Mouse (Mus musculus): Measurements from ENCODE around the gene Qtrt1. TPM values are rescaled to one million over a fixed set of nuclear protein-coding genes. Genes with fewer than 3 reads are reported as not detected.

The Qtrt1 gene
- polyA plus RNA-seq, 1 experiment from 2014 or later: 24.3 TPM

DNA sequence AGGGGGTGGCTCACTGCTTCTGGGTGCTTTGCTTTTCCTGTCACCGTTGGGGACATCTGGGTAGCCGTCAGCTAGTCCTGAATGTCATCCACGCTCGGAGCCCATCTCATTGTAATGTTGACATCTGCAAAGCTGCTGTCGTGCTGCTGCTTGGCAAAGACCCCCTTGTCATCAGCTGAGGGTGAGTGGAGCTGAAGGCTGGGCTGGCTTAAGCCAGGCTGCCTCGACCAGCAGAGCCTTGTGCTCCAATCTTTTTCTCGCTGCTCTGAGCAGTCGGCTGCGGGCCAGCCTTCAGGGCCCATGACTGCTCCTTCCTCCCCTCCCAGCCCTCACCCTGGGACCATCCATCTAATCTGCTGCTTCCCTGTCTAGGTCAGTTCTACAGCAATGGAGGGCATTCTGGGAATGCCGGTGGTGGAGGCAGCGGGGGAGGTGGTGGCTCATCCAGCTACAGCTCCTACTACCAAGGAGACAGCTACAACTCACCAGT lies 8.8 kb upstream of the Qtrt1 start:
- WGBS: 47% methylated on average over 11 of the region's 11 CpGs

DNA sequence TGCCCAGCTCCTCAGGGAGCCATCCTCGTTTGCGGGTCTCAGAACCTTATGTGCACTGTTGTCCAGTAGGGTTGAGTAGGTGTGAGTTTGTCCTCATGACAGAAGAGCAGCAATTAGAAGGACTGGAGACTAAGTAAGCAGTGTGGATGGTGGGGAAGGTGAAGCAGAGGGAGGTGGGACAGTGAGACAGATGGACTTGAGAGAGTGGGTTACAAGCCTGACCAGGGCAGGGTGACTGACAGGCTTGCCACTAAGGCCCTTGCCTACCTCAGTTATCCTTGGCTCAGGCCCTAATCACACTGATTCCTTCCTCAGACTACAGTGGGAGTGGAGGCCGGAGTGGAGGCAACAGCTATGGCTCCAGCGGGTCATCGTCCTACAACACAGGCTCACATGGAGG lies 7.9 kb upstream of the Qtrt1 start:
- no peaks in the 10 kb centered on the region for H3K27me3 ChIP-seq (ENCODE audit: control insufficient read depth, insufficient read depth, low read length)
- no peak overlapping the region for H3K27ac ChIP-seq (replicated peaks in 1 of 2; ENCODE audit: control insufficient read depth in 1 of 2, insufficient read depth in 1 of 2, low read depth in 2 of 2, low read length in 2 of 2)
- peaks cover 84% of the 10 kb centered on the region for H3K36me3 ChIP-seq (ENCODE audit: control insufficient read depth, insufficient read depth, low read length)
- H3K4me1 ChIP-seq (ENCODE audit: control insufficient read depth in 2 of 2, insufficient read depth in 2 of 2, low read length in 2 of 2): peaks cover 5 to 11% of the 10 kb centered on the region in 2 experiments; a peak in 3 of 4 replicates
- ATAC-seq (ENCODE audit: insufficient number of reproducible peaks, insufficient read depth, low FRiP score, low read depth): no peak
- WGBS: 92% methylated on average over 5 of the region's 5 CpGs
- no peak overlapping the region for H3K4me3 ChIP-seq (ENCODE audit: control insufficient read depth in 1 of 2, insufficient read depth in 1 of 2, low read depth in 1 of 2, low read length in 2 of 2)
- H3K9me3 ChIP-seq (ENCODE audit: control insufficient read depth, low read length): no peaks in the 10 kb centered on the region
- H3K9ac ChIP-seq (ENCODE audit: low read length): no peak overlapping the region
- H3K4me2 ChIP-seq (ENCODE audit: low read length): no peak overlapping the region

More for the DNA sequence above, 8.8 kb upstream of the Qtrt1 start:
- Histone ChIP-seq H3K4me3 (ENCODE audit: control insufficient read depth in 1 of 2, insufficient read depth in 1 of 2, low read depth in 1 of 2, low read length in 2 of 2) (no peak overlapping the region), H3K9ac (ENCODE audit: low read length) (no peak overlapping the region), H3K4me2 (ENCODE audit: low read length) (no peak overlapping the region), H3K27me3 (ENCODE audit: control insufficient read depth, insufficient read depth, low read length) (no peaks in the 10 kb centered on the region), H3K27ac (replicated peaks in 1 of 2; ENCODE audit: control insufficient read depth in 1 of 2, insufficient read depth in 1 of 2, low read depth in 2 of 2, low read length in 2 of 2) (peak overlapping the region in 1 of 2 experiments; percentile 24; a peak in 2 of 4 replicates), H3K36me3 (ENCODE audit: control insufficient read depth, insufficient read depth, low read length) (peaks cover 93% of the 10 kb centered on the region), H3K9me3 (ENCODE audit: control insufficient read depth, low read length) (no peaks in the 10 kb centered on the region), H3K4me1 (ENCODE audit: control insufficient read depth in 2 of 2, insufficient read depth in 2 of 2, low read length in 2 of 2) (peaks cover 5 to 11% of the 10 kb centered on the region in 2 experiments; a peak in 3 of 4 replicates)
- ATAC-seq (ENCODE audit: insufficient number of reproducible peaks, insufficient read depth, low FRiP score, low read depth): peak; percentile 35; the same call in 1 of the 2 replicates

DNA sequence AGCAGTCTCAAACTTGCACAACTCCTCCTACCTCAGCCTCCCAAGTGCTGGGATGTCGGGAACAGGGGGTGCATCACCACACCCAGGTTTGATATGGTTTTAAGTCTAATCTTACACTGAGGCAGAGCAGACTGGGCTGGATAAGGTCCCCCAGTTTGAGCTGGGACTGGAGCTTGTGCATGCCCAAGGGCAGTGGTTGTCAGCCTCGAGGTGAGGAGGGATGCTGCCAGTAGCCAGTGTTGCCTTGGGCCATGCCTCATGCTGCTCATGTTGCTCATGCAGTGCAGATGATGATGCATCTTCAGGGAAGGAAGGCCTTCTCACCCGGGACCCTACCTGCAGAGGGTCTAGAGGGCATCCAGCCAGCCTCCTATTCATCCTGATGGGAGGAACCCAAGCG lies 6.1 kb upstream of the Qtrt1 start:
- H3K4me2 ChIP-seq (ENCODE audit: low read length): no peak overlapping the region
- H3K4me3 ChIP-seq (ENCODE audit: control insufficient read depth in 1 of 2, insufficient read depth in 1 of 2, low read depth in 1 of 2, low read length in 2 of 2): no peak overlapping the region
- 54% methylated on average over 4 of the region's 4 CpGs for WGBS
- H3K4me1 ChIP-seq (ENCODE audit: control insufficient read depth in 2 of 2, insufficient read depth in 2 of 2, low read length in 2 of 2): peaks cover 5 to 11% of the 10 kb centered on the region in 2 experiments; a peak in 3 of 4 replicates
- peaks cover 66% of the 10 kb centered on the region for H3K36me3 ChIP-seq (ENCODE audit: control insufficient read depth, insufficient read depth, low read length)
- no peaks in the 10 kb centered on the region for H3K9me3 ChIP-seq (ENCODE audit: control insufficient read depth, low read length)
- no peak overlapping the region for H3K9ac ChIP-seq (ENCODE audit: low read length)
- no peak for ATAC-seq (ENCODE audit: insufficient number of reproducible peaks, insufficient read depth, low FRiP score, low read depth)
- no peak overlapping the region for H3K27ac ChIP-seq (replicated peaks in 1 of 2; ENCODE audit: control insufficient read depth in 1 of 2, insufficient read depth in 1 of 2, low read depth in 2 of 2, low read length in 2 of 2)
- no peaks in the 10 kb centered on the region for H3K27me3 ChIP-seq (ENCODE audit: control insufficient read depth, insufficient read depth, low read length)

DNA sequence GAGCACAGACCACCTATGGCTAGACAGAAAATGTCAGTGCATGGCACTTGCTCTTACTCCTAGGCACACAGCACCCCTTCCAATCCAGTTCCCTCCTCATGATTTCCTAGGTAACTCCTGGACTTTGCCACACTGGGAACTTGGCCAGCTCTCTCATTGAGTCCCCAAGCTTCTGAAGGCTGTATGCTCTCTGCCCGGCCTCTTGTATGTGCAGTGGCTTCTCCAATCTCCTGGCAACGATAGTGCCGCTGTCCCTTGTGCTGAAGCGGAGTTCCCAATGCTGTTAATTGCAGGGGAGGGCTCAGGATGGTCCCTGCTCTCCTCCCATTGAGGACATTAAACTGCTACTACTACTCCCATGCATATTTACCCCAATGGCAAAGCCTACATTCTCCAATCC lies 3.7 kb upstream of the Qtrt1 start:
- no peak for ATAC-seq (ENCODE audit: insufficient number of reproducible peaks, insufficient read depth, low FRiP score, low read depth)
- Histone ChIP-seq H3K27ac (replicated peaks in 1 of 2; ENCODE audit: control insufficient read depth in 1 of 2, insufficient read depth in 1 of 2, low read depth in 2 of 2, low read length in 2 of 2) (no peak overlapping the region), H3K4me3 (ENCODE audit: control insufficient read depth in 1 of 2, insufficient read depth in 1 of 2, low read depth in 1 of 2, low read length in 2 of 2) (no peak overlapping the region), H3K36me3 (ENCODE audit: control insufficient read depth, insufficient read depth, low read length) (peaks cover 42% of the 10 kb centered on the region), H3K4me2 (ENCODE audit: low read length) (no peak overlapping the region), H3K27me3 (ENCODE audit: control insufficient read depth, insufficient read depth, low read length) (no peaks in the 10 kb centered on the region), H3K4me1 (ENCODE audit: control insufficient read depth in 2 of 2, insufficient read depth in 2 of 2, low read length in 2 of 2) (peaks cover 5 to 6% of the 10 kb centered on the region in 2 experiments; a peak in 2 of 4 replicates), H3K9me3 (ENCODE audit: control insufficient read depth, low read length) (no peaks in the 10 kb centered on the region), H3K9ac (ENCODE audit: low read length) (no peak overlapping the region)
- 9% methylated on average over 4 of the region's 4 CpGs for WGBS

DNA sequence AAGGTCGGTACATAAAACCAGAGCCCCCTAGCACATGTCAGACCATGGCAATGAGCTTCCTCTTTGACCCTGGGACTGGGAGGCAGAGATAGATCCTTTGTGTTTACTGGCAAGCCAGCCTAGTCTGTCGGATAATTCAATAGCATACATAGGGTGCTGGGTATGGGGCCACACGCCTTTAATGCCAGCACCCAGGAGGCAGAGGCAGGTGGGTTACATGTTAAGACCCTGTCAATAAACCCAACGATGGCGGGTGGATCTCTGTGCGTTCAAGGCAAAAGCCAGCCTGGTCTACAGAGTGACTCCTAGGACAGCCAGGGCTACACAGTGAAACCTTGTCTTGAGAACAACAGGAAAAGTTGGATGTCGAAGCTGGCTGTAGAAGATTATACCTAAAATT lies 3.0 kb upstream of the Qtrt1 start:
- Histone ChIP-seq H3K36me3 (ENCODE audit: control insufficient read depth, insufficient read depth, low read length) (peaks cover 36% of the 10 kb centered on the region), H3K27ac (replicated peaks in 1 of 2; ENCODE audit: control insufficient read depth in 1 of 2, insufficient read depth in 1 of 2, low read depth in 2 of 2, low read length in 2 of 2) (no peak overlapping the region), H3K4me3 (ENCODE audit: control insufficient read depth in 1 of 2, insufficient read depth in 1 of 2, low read depth in 1 of 2, low read length in 2 of 2) (no peak overlapping the region), H3K4me2 (ENCODE audit: low read length) (no peak overlapping the region), H3K9ac (ENCODE audit: low read length) (no peak overlapping the region), H3K9me3 (ENCODE audit: control insufficient read depth, low read length) (no peaks in the 10 kb centered on the region), H3K27me3 (ENCODE audit: control insufficient read depth, insufficient read depth, low read length) (no peaks in the 10 kb centered on the region), H3K4me1 (ENCODE audit: control insufficient read depth in 2 of 2, insufficient read depth in 2 of 2, low read length in 2 of 2) (peaks cover 3 to 6% of the 10 kb centered on the region in 2 experiments; a peak in 2 of 4 replicates)
- 70% methylated on average over 7 of the region's 7 CpGs for WGBS
- ATAC-seq (ENCODE audit: insufficient number of reproducible peaks, insufficient read depth, low FRiP score, low read depth): no peak

DNA sequence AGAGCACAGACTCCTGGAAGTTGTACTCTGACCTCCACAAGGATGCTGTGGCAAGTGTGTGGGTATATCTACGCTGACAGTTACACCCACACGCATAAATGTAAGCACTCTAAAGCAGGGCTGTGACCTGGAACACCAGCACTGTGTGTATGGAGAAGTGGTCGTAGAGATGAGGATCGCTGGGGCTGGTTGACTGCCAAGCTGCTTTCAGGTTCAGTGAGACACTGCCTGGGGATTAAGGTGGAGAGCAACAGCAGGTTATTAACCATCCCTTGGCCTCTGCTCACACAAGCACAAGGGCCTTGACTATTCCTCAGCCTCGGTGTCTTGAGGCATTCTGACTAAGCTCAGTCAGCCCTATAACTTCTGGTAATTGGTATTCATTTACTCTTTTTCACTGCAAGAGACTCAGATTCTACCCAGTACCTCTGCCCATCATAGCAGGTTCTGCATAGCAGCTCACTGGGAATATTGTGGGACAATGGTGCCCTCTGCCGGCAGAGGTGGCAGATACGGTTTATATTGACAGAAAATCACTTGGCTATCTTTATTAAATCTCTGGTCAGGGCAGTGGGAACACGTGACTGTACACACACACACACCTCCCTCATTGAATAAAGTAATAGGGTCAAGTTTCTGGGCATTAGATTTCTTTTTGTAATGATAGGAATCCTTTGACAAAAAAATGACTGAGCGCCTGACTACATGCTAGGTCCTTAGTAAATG lies 1.9 kb upstream of the Qtrt1 start:
- no peak overlapping the region for H3K27ac ChIP-seq (replicated peaks in 1 of 2; ENCODE audit: control insufficient read depth in 1 of 2, insufficient read depth in 1 of 2, low read depth in 2 of 2, low read length in 2 of 2)
- 35% methylated on average over 9 of the region's 9 CpGs for WGBS
- no peak overlapping the region for H3K4me2 ChIP-seq (ENCODE audit: low read length)
- no peaks in the 10 kb centered on the region for H3K9me3 ChIP-seq (ENCODE audit: control insufficient read depth, low read length)
- H3K4me3 ChIP-seq (ENCODE audit: control insufficient read depth in 1 of 2, insufficient read depth in 1 of 2, low read depth in 1 of 2, low read length in 2 of 2): no peak overlapping the region
- peaks cover 36% of the 10 kb centered on the region for H3K36me3 ChIP-seq (ENCODE audit: control insufficient read depth, insufficient read depth, low read length)
- no peak overlapping the region for H3K9ac ChIP-seq (ENCODE audit: low read length)
- no peaks in the 10 kb centered on the region for H3K27me3 ChIP-seq (ENCODE audit: control insufficient read depth, insufficient read depth, low read length)
- peaks cover 3 to 6% of the 10 kb centered on the region in 2 experiments; a peak in 2 of 4 replicates for H3K4me1 ChIP-seq (ENCODE audit: control insufficient read depth in 2 of 2, insufficient read depth in 2 of 2, low read length in 2 of 2)
- ATAC-seq (ENCODE audit: insufficient number of reproducible peaks, insufficient read depth, low FRiP score, low read depth): no peak

DNA sequence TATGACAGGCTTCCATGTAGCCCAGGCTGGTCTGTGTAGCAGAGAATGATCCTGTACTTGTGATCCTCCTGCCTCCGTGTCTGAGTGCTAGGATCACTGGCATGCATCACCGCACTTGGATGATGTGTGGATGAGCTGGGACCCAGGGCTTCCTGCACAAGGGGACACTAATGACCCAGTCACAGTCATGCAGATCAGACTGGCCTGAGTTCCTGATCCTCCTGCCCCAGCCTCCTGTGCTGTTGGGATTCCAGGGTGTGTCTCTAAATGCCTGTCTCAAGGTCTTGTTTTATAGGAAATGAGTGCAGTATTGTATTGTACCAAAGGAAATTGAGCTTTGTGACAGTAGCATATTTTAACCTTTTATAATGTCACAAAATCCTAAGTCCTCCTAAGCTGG lies 6.2 kb downstream of the Qtrt1 start:
- WGBS: 90% methylated on average over 2 of the region's 2 CpGs
- H3K4me1 ChIP-seq (ENCODE audit: control insufficient read depth in 2 of 2, insufficient read depth in 2 of 2, low read length in 2 of 2): no peaks in the 10 kb centered on the region
- no peaks in the 10 kb centered on the region for H3K9me3 ChIP-seq (ENCODE audit: control insufficient read depth, low read length)
- no peak overlapping the region for H3K4me2 ChIP-seq (ENCODE audit: low read length)
- no peak overlapping the region for H3K4me3 ChIP-seq (ENCODE audit: control insufficient read depth in 1 of 2, insufficient read depth in 1 of 2, low read depth in 1 of 2, low read length in 2 of 2)
- H3K27me3 ChIP-seq (ENCODE audit: control insufficient read depth, insufficient read depth, low read length): no peaks in the 10 kb centered on the region
- no peak overlapping the region for H3K27ac ChIP-seq (replicated peaks in 1 of 2; ENCODE audit: control insufficient read depth in 1 of 2, insufficient read depth in 1 of 2, low read depth in 2 of 2, low read length in 2 of 2)
- no peak overlapping the region for H3K9ac ChIP-seq (ENCODE audit: low read length)
- ATAC-seq (ENCODE audit: insufficient number of reproducible peaks, insufficient read depth, low FRiP score, low read depth): no peak
- peaks cover 61% of the 10 kb centered on the region for H3K36me3 ChIP-seq (ENCODE audit: control insufficient read depth, insufficient read depth, low read length)
